Comparison of ENCODE assay signal across 13 mouse cellular contexts in the genomic region with DNA sequence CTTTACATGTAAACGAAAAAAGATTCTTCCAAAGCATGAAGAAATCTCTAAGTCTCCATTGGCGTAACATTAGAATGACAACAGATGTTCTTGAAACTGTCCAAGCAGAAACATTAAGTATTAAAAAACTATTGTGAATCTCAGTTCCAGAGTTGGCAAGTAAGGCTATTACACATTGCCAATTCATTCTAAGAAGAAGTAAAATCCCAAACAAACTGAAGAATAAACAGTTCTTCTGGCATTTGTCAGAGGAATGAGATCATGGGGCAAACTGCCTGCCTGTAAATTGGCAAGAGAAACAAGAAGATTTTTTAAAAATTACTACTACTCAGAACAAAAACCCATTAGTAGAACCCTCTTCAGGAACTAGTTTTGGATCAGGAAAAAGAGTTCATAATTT.
A peak's percentile ranks its signal among the peaks of the same experiment; 100 is the strongest.
DNase-seq lines count a peak whose midpoint lies in the region; ATAC-seq and TF ChIP-seq lines count a peak whose summit lies in the region.
"Had no signal": no experiment of that assay in that cellular context is flagged by ENCODE, and none has a peak within 500 bp of the region (broad histone marks: within the 10 kb centered on the region; RNA-seq: fewer than 3 reads in every experiment).

No protein-coding gene starts in this region.

- ATAC-seq in lung, embryonic 14.5 days (ENCODE audit: insufficient read depth): no peak
- no peak for ATAC-seq in intestine, postnatal 0 days
- ATAC-seq: midbrain, embryonic 15.5 days had no signal

- no peaks in the 10 kb centered on the region for H3K36me3 ChIP-seq in lung, embryonic 14.5 days (ENCODE audit: insufficient read depth)
- H3K36me3 ChIP-seq in intestine, postnatal 0 days (ENCODE audit: control insufficient read depth, insufficient read depth): no peaks in the 10 kb centered on the region
- H3K36me3 ChIP-seq: heart, embryonic 13.5 days; kidney, embryonic 15.5 days; limb, embryonic 13.5 days; midbrain, embryonic 15.5 days had no signal

- H3K27me3 ChIP-seq in lung, embryonic 14.5 days (ENCODE audit: insufficient read depth, low read length): no peaks in the 10 kb centered on the region
- H3K27me3 ChIP-seq in intestine, postnatal 0 days (replicated peaks; ENCODE audit: control insufficient read depth, insufficient read depth, low read length): no peaks in the 10 kb centered on the region
- H3K27me3 ChIP-seq: heart, embryonic 13.5 days; kidney, embryonic 15.5 days; limb, embryonic 13.5 days; midbrain, embryonic 15.5 days had no signal

- no peak overlapping the region for H3K4me2 ChIP-seq in lung, embryonic 14.5 days
- no peak overlapping the region for H3K4me2 ChIP-seq in intestine, postnatal 0 days (replicated peaks; ENCODE audit: low read depth)
- H3K4me2 ChIP-seq: heart, embryonic 13.5 days; kidney, embryonic 15.5 days; limb, embryonic 13.5 days; midbrain, embryonic 15.5 days had no signal

- H3K9me3 ChIP-seq in lung, embryonic 14.5 days (ENCODE audit: low read depth, low read length): no peaks in the 10 kb centered on the region
- no peaks in the 10 kb centered on the region for H3K9me3 ChIP-seq in intestine, postnatal 0 days (ENCODE audit: control insufficient read depth)
- H3K9me3 ChIP-seq: heart, embryonic 13.5 days; kidney, embryonic 15.5 days; limb, embryonic 13.5 days; midbrain, embryonic 15.5 days had no signal

- no peak for TF ChIP-seq POLR2A in lung, adult 2 months (IDR thresholded peaks at IDR 0.05; ENCODE audit: borderline replicate concordance, extremely low read depth, low read depth, low read length)

- 50% methylated on average over 2 of the region's 2 CpGs for WGBS in lung, embryonic 14.5 days
- 67% methylated on average over 2 of the region's 2 CpGs for WGBS in lung, adult 2 months
- 67% methylated on average over 2 of the region's 2 CpGs for WGBS in intestine, postnatal 0 days

- no peak overlapping the region for H3K4me3 ChIP-seq in lung, embryonic 14.5 days (ENCODE audit: low read depth, low read length)
- H3K4me3 ChIP-seq in lung, adult 2 months (replicated peaks; ENCODE audit: extremely low read depth, low read depth, low read length): no peak overlapping the region
- H3K4me3 ChIP-seq in intestine, postnatal 0 days (ENCODE audit: low read depth, low read length): no peak overlapping the region
- H3K4me3 ChIP-seq: erythroblast, embryonic 14.5 days; heart, embryonic 13.5 days; kidney, embryonic 15.5 days; limb, embryonic 13.5 days; midbrain, embryonic 15.5 days had no signal

- H3K4me1 ChIP-seq in lung, embryonic 14.5 days (ENCODE audit: insufficient read depth): 0 out of 2 replicates have a peak, but pooled peaks cover 2% of the 10 kb centered on the region
- H3K4me1 ChIP-seq in lung, adult 2 months (ENCODE audit: control insufficient read depth, insufficient read depth, low read length): no peaks in the 10 kb centered on the region
- H3K4me1 ChIP-seq in intestine, postnatal 0 days (replicated peaks; ENCODE audit: control insufficient read depth, insufficient read depth, low read length): no peaks in the 10 kb centered on the region
- H3K4me1 ChIP-seq: heart, embryonic 13.5 days; kidney, embryonic 15.5 days; midbrain, embryonic 15.5 days had no signal

- DNase-seq in cerebellum, postnatal 10 days: peak; percentile 5 to 6
- DNase-seq in cerebellum, adult 11-12 months: no peak
- peak; percentile 48 for DNase-seq in lung, embryonic 14.5 days
- no peak for DNase-seq in lung, adult 2 months
- DNase-seq in gastrocnemius, postnatal 10 days: peak; percentile 27
- DNase-seq in lung, postnatal 14 days: peak; percentile 17
- DNase-seq in kidney, postnatal 25 days: no peak

- no peak overlapping the region for H3K27ac ChIP-seq in lung, embryonic 14.5 days (ENCODE audit: low read depth)
- H3K27ac ChIP-seq in intestine, postnatal 0 days (ENCODE audit: low read depth, low read length): no peak overlapping the region
- H3K27ac ChIP-seq: heart, embryonic 13.5 days; kidney, embryonic 15.5 days; limb, embryonic 13.5 days; midbrain, embryonic 15.5 days had no signal

- no peak overlapping the region for H3K9ac ChIP-seq in lung, embryonic 14.5 days
- H3K9ac ChIP-seq in intestine, postnatal 0 days (ENCODE audit: low read depth, low read length): no peak overlapping the region
- H3K9ac ChIP-seq: heart, embryonic 13.5 days; kidney, embryonic 15.5 days; limb, embryonic 13.5 days; midbrain, embryonic 15.5 days had no signal

- TF ChIP-seq CTCF in lung, embryonic 14.5 days (IDR thresholded peaks at IDR 0.05; ENCODE audit: low read depth): no peak
- TF ChIP-seq CTCF in lung, adult 2 months (IDR thresholded peaks at IDR 0.05; ENCODE audit: insufficient read depth, low read length): no peak
- TF ChIP-seq CTCF in intestine, postnatal 0 days (IDR thresholded peaks at IDR 0.05; ENCODE audit: low read depth): no peak

Comparison
In these comparisons a context has a peak if more than half of its experiments do, and no peak if none do; other contexts are left out.
1. DNase-seq: peak in cerebellum, postnatal 10 days (2 of 2), lung, embryonic 14.5 days (single experiment), gastrocnemius, postnatal 10 days (single experiment) and lung, postnatal 14 days (single experiment); none in cerebellum, adult 11-12 months (single experiment), lung, adult 2 months (single experiment) and kidney, postnatal 25 days (0 of 2).